Mouse (Mus musculus) small intestine, adult 2 months (tissue): ENCODE data around the gene Dleu7. TPM values are rescaled to one million over a fixed set of nuclear protein-coding genes. Genes with fewer than 3 reads are reported as not detected.
A peak's percentile ranks its signal among the peaks of the same experiment; 100 is the strongest.

Experiments used
- H3K27ac ChIP-seq: fragments of 200-500 bp; 2 replicates; pipeline ENCODE4 v1.5.1; 2012; ENCODE audit warnings: low read depth, low read length, control low read depth, inconsistent platforms; ENCODE audit not compliant: insufficient read depth
- H3K27me3 ChIP-seq: fragments of 200-500 bp; 2 replicates; pipeline ENCODE4 v1.6.1; 2012; ENCODE audit warnings: mild to moderate bottlenecking, moderate library complexity, low read length, inconsistent platforms; ENCODE audit not compliant: control insufficient read depth, insufficient read depth
- H3K36me3 ChIP-seq: fragments of 200-500 bp; 2 replicates; pipeline ENCODE4 v1.6.1; 2012; ENCODE audit warnings: mild to moderate bottlenecking, low read length, control low read depth, inconsistent platforms; ENCODE audit not compliant: control insufficient read depth, insufficient read depth
- H3K4me1 ChIP-seq: fragments of 200-500 bp; 2 replicates; pipeline ENCODE4 v1.6.1; 2012; ENCODE audit warnings: low read length, inconsistent platforms, mixed read lengths; ENCODE audit not compliant: control insufficient read depth, insufficient read depth, insufficient read length
- H3K4me3 ChIP-seq: fragments of 200-500 bp; 2 replicates; pipeline ENCODE4 v1.5.1; 2012; ENCODE audit warnings: low read depth, mild to moderate bottlenecking, control low read depth, inconsistent platforms, low read length, moderate library complexity
- CTCF ChIP-seq: fragments of 200-500 bp; IDR thresholded peaks from 2 replicates; pipeline ENCODE4 v1.5.1; 2012; ENCODE audit warnings: low read depth, mild to moderate bottlenecking, control low read depth, inconsistent platforms, low read length, moderate library complexity, mixed read lengths; ENCODE audit not compliant: insufficient replicate concordance, insufficient read length; ENCODE audit errors: extremely low read depth
- POLR2A ChIP-seq: fragments of 200-500 bp; IDR thresholded peaks from 2 replicates; pipeline ENCODE4 v1.6.1; 2012; ENCODE audit warnings: low read depth, mild to moderate bottlenecking, control low read depth, inconsistent platforms, low read length, moderate library complexity
- WGBS: fragments of 180-500 bp; shearing (Covaris S2); methylation state at CpG from one replicate; pipeline ENCODE4 v1.1.7; 2018; 5-methylcytosine and 5-hydroxymethylcytosine counted together
- polyA plus RNA-seq: library from polyadenylated mRNA; depleted of rRNA; stranded (reverse); fragments of >200 nt; gene quantifications from 2 replicates; pipeline ENCODE4 v1.2.3, GENCODE M21; 2012

The Dleu7 gene
- polyA plus RNA-seq, 1 experiment, result 0.39 TPM

GRCm38 (mm10) chr14:62309026-62309425, 16.2 kb upstream of the Dleu7 start:
- TF ChIP-seq POLR2A, result no peak
- TF ChIP-seq CTCF, result no peak
- Histone ChIP-seq H3K4me1 (no peaks in the 10 kb centered on the region), H3K27ac (no peak overlapping the region), H3K4me3 (no peak overlapping the region), H3K36me3 (no peaks in the 10 kb centered on the region), H3K27me3 (no peaks in the 10 kb centered on the region)
- 46% methylated on average over 2 of the region's 2 CpGs for WGBS

- Histone ChIP-seq H3K4me1 (no peaks in the 10 kb centered on the region), H3K36me3 (no peaks in the 10 kb centered on the region), H3K27me3 (no peaks in the 10 kb centered on the region), H3K27ac (no peak overlapping the region), H3K4me3 (no peak overlapping the region)
- WGBS, result 88% methylated on average over 1 of the region's 1 CpGs
- no peak for TF ChIP-seq CTCF
- no peak for TF ChIP-seq POLR2A
These were observed 14.7 kb upstream of the Dleu7 start for GRCm38 (mm10) chr14:62307555-62307954.

- Histone ChIP-seq H3K4me3 (no peak overlapping the region), H3K27me3 (no peaks in the 10 kb centered on the region), H3K27ac (no peak overlapping the region), H3K4me1 (no peaks in the 10 kb centered on the region), H3K36me3 (no peaks in the 10 kb centered on the region)
- 86% methylated on average over 3 of the region's 3 CpGs for WGBS
- TF ChIP-seq POLR2A (no peak), CTCF (no peak)
These were observed 7.2 kb upstream of the Dleu7 start for GRCm38 (mm10) chr14:62300031-62300430.

GRCm38 (mm10) chr14:62298808-62299207, 6.0 kb upstream of the Dleu7 start:
- H3K4me1 ChIP-seq, result no peaks in the 10 kb centered on the region
- no peak overlapping the region for H3K4me3 ChIP-seq
- no peaks in the 10 kb centered on the region for H3K27me3 ChIP-seq
- no peak overlapping the region for H3K27ac ChIP-seq
- TF ChIP-seq CTCF (no peak), POLR2A (no peak)
- 86% methylated on average over 1 of the region's 1 CpGs for WGBS
- no peaks in the 10 kb centered on the region for H3K36me3 ChIP-seq

GRCm38 (mm10) chr14:62292166-62292487, 720 bp downstream of the Dleu7 start:
- Histone ChIP-seq H3K27ac (no peak overlapping the region), H3K36me3 (no peaks in the 10 kb centered on the region), H3K4me1 (peaks cover 6% of the 10 kb centered on the region; the same call in 1 of the 2 replicates), H3K27me3 (peaks cover 8% of the 10 kb centered on the region; the same call in 1 of the 2 replicates), H3K4me3 (peak overlapping the region; percentile 46; the same call in 1 of the 2 replicates)
- 30% methylated on average over 7 of the region's 7 CpGs for WGBS
- no peak for TF ChIP-seq POLR2A
- no peak for TF ChIP-seq CTCF

- Histone ChIP-seq H3K36me3 (no peaks in the 10 kb centered on the region), H3K4me1 (peaks cover 6% of the 10 kb centered on the region; the same call in 1 of the 2 replicates), H3K4me3 (no peak overlapping the region), H3K27me3 (peaks cover 8% of the 10 kb centered on the region; the same call in 1 of the 2 replicates), H3K27ac (no peak overlapping the region)
- WGBS, result 95% methylated on average over 1 of the region's 1 CpGs
- TF ChIP-seq CTCF, result no peak
- no peak for TF ChIP-seq POLR2A
These were observed 1.4 kb downstream of the Dleu7 start for GRCm38 (mm10) chr14:62291406-62291987.

GRCm38 (mm10) chr14:62288731-62289130, 4.1 kb downstream of the Dleu7 start:
- peaks cover 8% of the 10 kb centered on the region; the same call in 1 of the 2 replicates for H3K27me3 ChIP-seq
- H3K4me1 ChIP-seq, result peaks cover 6% of the 10 kb centered on the region; the same call in 1 of the 2 replicates
- H3K27ac ChIP-seq, result no peak overlapping the region
- no peaks in the 10 kb centered on the region for H3K36me3 ChIP-seq
- no peak for TF ChIP-seq CTCF
- no peak for TF ChIP-seq POLR2A
- 65% methylated on average over 3 of the region's 3 CpGs for WGBS
- H3K4me3 ChIP-seq, result no peak overlapping the region

GRCm38 (mm10) chr14:62282974-62283373, 9.9 kb downstream of the Dleu7 start:
- TF ChIP-seq CTCF (no peak), POLR2A (no peak)

More at GRCm38 (mm10) chr14:62282974-62283373, 9.9 kb downstream of the Dleu7 start:
- Histone ChIP-seq H3K27me3 (no peaks in the 10 kb centered on the region), H3K4me1 (no peaks in the 10 kb centered on the region), H3K36me3 (no peaks in the 10 kb centered on the region), H3K27ac (no peak overlapping the region), H3K4me3 (no peak overlapping the region)
- WGBS, result 73% methylated on average over 2 of the region's 2 CpGs
